Mouse (Mus musculus): Measurements from ENCODE around the gene Apobec3. TPM values are rescaled to one million over a fixed set of nuclear protein-coding genes. Genes with fewer than 3 reads are reported as not detected.

Apobec3 gene
- total RNA-seq, 2 experiments from 2014 or later: 4.9 to 5.1 TPM

- DNase-seq (ENCODE audit: low spot score in 2 of 2): peak in 1 of 2 experiments; percentile 30
- intact Hi-C loops (cut with DNase I): loop anchor here (10.0 kb wide), 1 partner anchor 284 kb away; no protein-coding TSS in a partner anchor
Observed at GRCm38 (mm10) chr15:79940932-79941331, 49.5 kb downstream of the Apobec3 start.

- DNase-seq (ENCODE audit: low spot score in 2 of 2): no peak
- intact Hi-C loops (cut with DNase I): loop anchor here (10.0 kb wide), 1 partner anchor 282 kb away; no protein-coding TSS in a partner anchor
Observed at GRCm38 (mm10) chr15:79942541-79942940, 51.1 kb downstream of the Apobec3 start.

- no peak for DNase-seq (ENCODE audit: low spot score in 2 of 2)
- intact Hi-C loops (cut with DNase I): loop anchor here (10.0 kb wide), 1 partner anchor 281 kb away; no protein-coding TSS in a partner anchor
Observed at GRCm38 (mm10) chr15:79943584-79943983, 52.1 kb downstream of the Apobec3 start.

- DNase-seq (ENCODE audit: low spot score in 2 of 2): no peak
Observed at GRCm38 (mm10) chr15:79944948-79945347, 53.5 kb downstream of the Apobec3 start.

GRCm38 (mm10) chr15:79946022-79946421 is 54.6 kb downstream of the Apobec3 start:
- intact Hi-C loops (cut with DNase I): loop anchor here (2.0 to 10.0 kb wide), 3 partner anchors 69 to 279 kb away; partner anchors contain the start of gene Pdgfb

More at GRCm38 (mm10) chr15:79944948-79945347, 53.5 kb downstream of the Apobec3 start:
- intact Hi-C loops (cut with DNase I): loop anchor here (10.0 kb wide), 1 partner anchor 280 kb away; no protein-coding TSS in a partner anchor

GRCm38 (mm10) chr15:79946790-79947189 is 55.3 kb downstream of the Apobec3 start:
- intact Hi-C loops (cut with DNase I): loop anchor here (2.0 to 10.0 kb wide), 3 partner anchors 68 to 278 kb away; partner anchors contain the start of gene Pdgfb
- DNase-seq (ENCODE audit: low spot score in 2 of 2): no peak

More at GRCm38 (mm10) chr15:79946022-79946421, 54.6 kb downstream of the Apobec3 start:
- DNase-seq (ENCODE audit: low spot score in 2 of 2): peak; percentile 78 to 88

GRCm38 (mm10) chr15:79947681-79948080 is 56.2 kb downstream of the Apobec3 start:
- no peak for DNase-seq (ENCODE audit: low spot score in 2 of 2)
- intact Hi-C loops (cut with DNase I): loop anchor here (2.0 to 10.0 kb wide), 3 partner anchors 67 to 277 kb away; partner anchors contain the start of gene Pdgfb

GRCm38 (mm10) chr15:79950250-79951025 is 59.0 kb downstream of the Apobec3 start:
- intact Hi-C loops (cut with DNase I): no loop called here
- peak in 1 of 2 experiments; percentile 45 for DNase-seq (ENCODE audit: low spot score in 2 of 2)

GRCm38 (mm10) chr15:79951226-79951625 is 59.8 kb downstream of the Apobec3 start:
- no peak for DNase-seq (ENCODE audit: low spot score in 2 of 2)
- intact Hi-C loops (cut with DNase I): no loop called here

GRCm38 (mm10) chr15:79951730-79952503 is 60.5 kb downstream of the Apobec3 start:
- DNase-seq (ENCODE audit: low spot score in 2 of 2): no peak
- intact Hi-C loops (cut with DNase I): no loop called here

GRCm38 (mm10) chr15:79952504-79953231 is 61.2 kb downstream of the Apobec3 start:
- no peak for DNase-seq (ENCODE audit: low spot score in 2 of 2)

GRCm38 (mm10) chr15:79953470-79953869 is 62.0 kb downstream of the Apobec3 start:
- DNase-seq (ENCODE audit: low spot score in 2 of 2): no peak
- intact Hi-C loops (cut with DNase I): no loop called here

More at GRCm38 (mm10) chr15:79952504-79953231, 61.2 kb downstream of the Apobec3 start:
- intact Hi-C loops (cut with DNase I): no loop called here

GRCm38 (mm10) chr15:79956559-79956958 is 65.1 kb downstream of the Apobec3 start:
- DNase-seq (ENCODE audit: low spot score in 2 of 2): no peak
- intact Hi-C loops (cut with DNase I): no loop called here

GRCm38 (mm10) chr15:79958418-79958817 is 67.0 kb downstream of the Apobec3 start:
- intact Hi-C loops (cut with DNase I): no loop called here
- no peak for DNase-seq (ENCODE audit: low spot score in 2 of 2)

- intact Hi-C loops (cut with DNase I): no loop called here
- DNase-seq (ENCODE audit: low spot score in 2 of 2): no peak
Observed at GRCm38 (mm10) chr15:79961366-79961921, 70.0 kb downstream of the Apobec3 start.

- DNase-seq (ENCODE audit: low spot score in 2 of 2): peak in 1 of 2 experiments; percentile 30
- intact Hi-C loops (cut with DNase I): no loop called here
Observed at GRCm38 (mm10) chr15:79962661-79963060, 71.2 kb downstream of the Apobec3 start.

GRCm38 (mm10) chr15:79964376-79964775 is 72.9 kb downstream of the Apobec3 start:
- intact Hi-C loops (cut with DNase I): no loop called here
- DNase-seq (ENCODE audit: low spot score in 2 of 2): no peak

Measured in left cerebral cortex, postnatal 36 days (tissue).